Comparison of ENCODE assay signal across 8 mouse cellular contexts in the genomic region with DNA sequence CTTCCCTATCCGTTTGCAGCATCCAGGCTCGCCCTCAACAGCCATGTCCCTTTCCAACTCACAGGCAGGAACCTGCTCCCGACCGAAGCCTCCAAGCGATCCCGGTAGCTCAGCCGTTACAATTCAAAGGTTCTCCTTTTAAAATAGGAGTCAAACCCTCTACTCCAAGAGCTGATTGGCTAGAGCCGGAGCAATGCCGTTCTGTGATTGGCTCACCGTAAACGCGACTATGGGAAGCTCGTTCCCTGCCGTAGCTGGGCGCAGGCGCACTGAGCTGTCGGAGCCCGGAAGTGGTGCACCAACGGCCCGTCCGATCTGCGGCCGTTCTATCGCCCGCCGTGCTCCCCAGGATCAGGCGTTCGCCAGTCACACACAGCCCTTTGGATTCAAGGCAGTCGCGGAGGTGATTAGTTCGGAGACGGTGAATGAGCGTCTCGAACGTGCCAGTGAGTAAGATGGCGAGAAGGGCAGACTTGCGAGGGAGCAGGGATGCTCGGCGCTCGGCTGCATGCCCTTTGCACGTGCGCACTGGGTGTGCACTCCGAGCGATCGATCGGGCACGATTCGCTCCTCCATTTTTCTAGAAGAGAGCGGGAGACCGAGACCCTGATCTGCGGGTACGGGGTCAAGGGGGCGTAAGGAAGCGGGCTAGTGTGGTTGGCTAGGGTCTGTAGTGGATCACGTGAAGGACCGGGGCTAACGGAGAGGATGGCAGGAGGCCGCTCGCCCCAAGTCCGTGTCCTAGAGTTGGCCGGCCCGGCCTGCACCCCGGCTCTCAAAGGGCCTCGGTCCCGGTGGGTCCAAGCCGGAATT. TPM values are rescaled to one million over a fixed set of nuclear protein-coding genes. Genes with fewer than 3 reads are reported as not detected.
A peak's percentile ranks its signal among the peaks of the same experiment; 100 is the strongest.
DNase-seq lines count a peak whose midpoint lies in the region; ATAC-seq lines count a peak whose summit lies in the region.

A gene (minus strand): TSS at position 125 of the 813 bp plus-strand sequence.
A gene (plus strand): TSS at position 271 of the 813 bp plus-strand sequence.

- peak within 1 kb of the TSS; percentile 64 for H3K4me3 ChIP-seq in hindbrain, embryonic 11.5 days (ENCODE audit: low read depth, low read length)

- ATAC-seq in hindbrain, embryonic 11.5 days (ENCODE audit: low FRiP score): peak; percentile 99

- peak within 1 kb of the TSS; percentile 60; the same call in 1 of the 2 replicates for H3K27ac ChIP-seq in hindbrain, embryonic 11.5 days (ENCODE audit: low read depth, low read length)

- H3K9ac ChIP-seq in hindbrain, embryonic 11.5 days (ENCODE audit: low read depth, low read length): peak within 1 kb of the TSS; percentile 76

- no peaks in the 10 kb centered on the region for H3K27me3 ChIP-seq in hindbrain, embryonic 11.5 days (ENCODE audit: control insufficient read depth, insufficient read depth, low read length)

- H3K36me3 ChIP-seq in hindbrain, embryonic 11.5 days (ENCODE audit: control insufficient read depth, insufficient read depth, low read length): peaks cover 9% of the 10 kb centered on the region; the same call in 1 of the 2 replicates

- H3K9me3 ChIP-seq in hindbrain, embryonic 11.5 days (ENCODE audit: control insufficient read depth, low read length): no peaks in the 10 kb centered on the region

- under 1% methylated on average over 66 of the region's 66 CpGs for WGBS in hindbrain, embryonic 11.5 days

- H3K4me2 ChIP-seq in hindbrain, embryonic 11.5 days (replicated peaks; ENCODE audit: low read depth, low read length): peak within 1 kb of the TSS; percentile 74

- peak; percentile 96 for DNase-seq in Muller cell, postnatal 12 days (ENCODE audit: inconsistent ontology term)
- DNase-seq in cerebellum, adult 9-11 months: peak; percentile 95
- peak; percentile 92 to 97 for DNase-seq in frontal cortex, adult 2 months (ENCODE audit: extremely low spot score in 1 of 2, low spot score in 1 of 2)
- DNase-seq in hindbrain, embryonic 11.5 days (ENCODE audit: low spot score): peak; percentile 94
- peak; percentile 92 to 95 for DNase-seq in layer of hippocampus, postnatal 10 days (ENCODE audit: low spot score in 2 of 2)
- DNase-seq in lung, postnatal 10 days: peak; percentile 96
- DNase-seq in ovary, postnatal 36 days (ENCODE audit: low spot score): peak; percentile 92
- DNase-seq in thymus, postnatal 25 days: peak; percentile 94

- H3K4me1 ChIP-seq in hindbrain, embryonic 11.5 days (replicated peaks; ENCODE audit: control insufficient read depth, insufficient read depth, low read length): peaks cover 2% of the 10 kb centered on the region; the same call in 1 of the 2 replicates

RNA-seq across cellular contexts. Expression of the first gene that starts in this region (rescaled TPM):
- polyA plus RNA-seq in frontal cortex, adult 2 months (2012; rRNA removed): 1.5 and 1.8 TPM in 2 replicates
- 142 and 144 TPM in 2 replicates for polyA plus RNA-seq in hindbrain, embryonic 11.5 days (2014; fragmentation: Nextera tagmentation; extraction: Ambion mirVana)
- total RNA-seq in layer of hippocampus, postnatal 10 days (2021): 1 to 10 TPM; 4.5 to 5.3 TPM

RNA-seq across cellular contexts. Expression of the second gene that starts in this region (rescaled TPM):
- 24.7 and 26.9 TPM in 2 replicates for polyA plus RNA-seq in frontal cortex, adult 2 months (2012; rRNA removed)
- polyA plus RNA-seq in hindbrain, embryonic 11.5 days (2014; fragmentation: Nextera tagmentation; extraction: Ambion mirVana): 44.7 and 44.9 TPM in 2 replicates
- 10 to 100 TPM; 23.7 to 24.2 TPM for total RNA-seq in layer of hippocampus, postnatal 10 days (2021)

Comparison
In these comparisons a context has a peak if more than half of its experiments do, and no peak if none do; other contexts are left out.
1. Peak in every context shown above with its lines: DNase-seq, ATAC-seq, H3K4me3 ChIP-seq and H3K27ac ChIP-seq.
2. RNA of the first gene that starts in this region (polyA plus RNA-seq): 142 to 144 TPM in hindbrain, embryonic 11.5 days; 1.5 to 1.8 TPM in frontal cortex, adult 2 months; every median in the first group is over 10 times any median in the second.